Comparison of ENCODE assay signal across 8 mouse cellular contexts in the genomic region with DNA sequence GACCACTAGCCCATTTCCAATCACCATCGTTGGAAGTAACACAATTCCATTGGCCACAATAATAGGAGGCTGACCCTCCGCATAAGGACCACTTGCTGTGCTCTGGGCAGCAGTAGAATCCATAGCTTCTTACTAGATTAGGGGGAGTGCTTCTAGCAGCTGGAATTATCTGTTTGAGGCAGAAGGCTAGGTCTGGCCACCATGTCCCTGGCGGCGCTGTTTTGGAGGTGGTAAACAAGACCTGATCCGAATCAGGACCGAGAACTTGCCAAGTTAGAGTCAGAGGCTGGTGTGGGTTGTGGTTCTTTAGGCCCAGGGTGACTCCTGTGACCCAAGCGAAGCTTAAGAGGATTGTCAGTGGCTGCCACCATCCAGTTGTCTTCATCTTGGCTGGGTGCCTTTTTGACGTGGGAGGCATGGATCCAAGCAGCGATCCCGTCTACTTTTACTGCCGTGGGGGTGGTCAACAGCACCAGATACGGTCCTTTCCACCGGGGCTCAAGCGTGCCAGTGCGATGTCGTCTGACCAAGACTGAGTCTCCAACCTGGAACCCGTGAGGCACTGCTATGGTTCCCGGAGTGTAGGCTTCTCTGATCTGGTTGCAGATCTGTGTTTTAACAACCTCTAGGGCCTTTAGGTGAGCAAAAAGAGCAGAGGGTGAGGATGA. TPM values are rescaled to one million over a fixed set of nuclear protein-coding genes. Genes with fewer than 3 reads are reported as not detected.
DNase-seq lines count a peak whose midpoint lies in the region; ATAC-seq and TF ChIP-seq lines count a peak whose summit lies in the region.

No protein-coding gene starts in this region.

- peak overlapping the region; percentile 98 for H3K4me2 ChIP-seq in heart, embryonic 16.5 days (ENCODE audit: low read depth, low read length)
- peak overlapping the region; percentile 86 for H3K4me2 ChIP-seq in limb, embryonic 14.5 days (replicated peaks; ENCODE audit: low read depth, low read length, severe bottlenecking)

- peak overlapping the region; percentile 73 for H3K9ac ChIP-seq in heart, embryonic 16.5 days (ENCODE audit: low read length)
- H3K9ac ChIP-seq in limb, embryonic 14.5 days (ENCODE audit: low read depth, low read length, severe bottlenecking), result no peak overlapping the region

- peak; percentile 7 to 13 for DNase-seq in frontal cortex, postnatal 14 days (ENCODE audit: low spot score in 2 of 2)
- DNase-seq in frontal cortex, postnatal 25 days (ENCODE audit: low spot score in 2 of 2), result no peak
- peak; percentile 10 for DNase-seq in CD4-positive helper T cell, adult 2 months (ENCODE audit: low read depth, low spot score)
- peak; percentile 64 for DNase-seq in cerebellum, adult 9-10 months
- no peak for DNase-seq in limb, embryonic 14.5 days (ENCODE audit: low spot score)
- DNase-seq in right cerebral cortex, postnatal 4 days, result peak; percentile 13
- no peak for DNase-seq in layer of hippocampus, adult 9-11 months

- peaks cover 8% of the 10 kb centered on the region for H3K4me1 ChIP-seq in heart, embryonic 16.5 days (ENCODE audit: control insufficient read depth, insufficient read depth, low read length)
- peaks cover 5% of the 10 kb centered on the region; the same call in 1 of the 2 replicates for H3K4me1 ChIP-seq in limb, embryonic 14.5 days (ENCODE audit: control insufficient read depth, insufficient read depth, low read length)

- no peaks in the 10 kb centered on the region for H3K27me3 ChIP-seq in heart, embryonic 16.5 days (ENCODE audit: control insufficient read depth, insufficient read depth, low read length)
- no peaks in the 10 kb centered on the region for H3K27me3 ChIP-seq in limb, embryonic 14.5 days (ENCODE audit: control insufficient read depth, insufficient read depth, low read length)

- WGBS in heart, embryonic 16.5 days, result 94% methylated on average over 18 of the region's 18 CpGs
- 96% methylated on average over 18 of the region's 18 CpGs for WGBS in limb, embryonic 14.5 days

- peaks cover 12% of the 10 kb centered on the region for H3K36me3 ChIP-seq in heart, embryonic 16.5 days (ENCODE audit: control insufficient read depth, insufficient read depth)
- peaks cover 21% of the 10 kb centered on the region; the same call in 1 of the 2 replicates for H3K36me3 ChIP-seq in limb, embryonic 14.5 days (ENCODE audit: control insufficient read depth, insufficient read depth, low read length)

- TF ChIP-seq POLR2A in limb, embryonic 14.5 days (IDR thresholded peaks at IDR 0.05; ENCODE audit: borderline replicate concordance, extremely low read depth, insufficient read depth, insufficient read length), result no peak

- peaks cover 12% of the 10 kb centered on the region; the same call in 1 of the 2 replicates for H3K9me3 ChIP-seq in heart, embryonic 16.5 days (replicated peaks; ENCODE audit: control insufficient read depth, low read length)
- peaks cover 22% of the 10 kb centered on the region for H3K9me3 ChIP-seq in limb, embryonic 14.5 days (ENCODE audit: control insufficient read depth, low read length)

- ATAC-seq in heart, embryonic 16.5 days (replicated peaks; ENCODE audit: extremely low read depth, insufficient read depth, low FRiP score), result no peak
- ATAC-seq in limb, embryonic 14.5 days (ENCODE audit: low FRiP score, low read depth), result no peak

- H3K4me3 ChIP-seq in heart, embryonic 16.5 days (ENCODE audit: low read length), result peak overlapping the region; percentile 73
- peak overlapping the region; percentile 80 for H3K4me3 ChIP-seq in limb, embryonic 14.5 days (replicated peaks; ENCODE audit: low read length)

- no peak overlapping the region for H3K27ac ChIP-seq in heart, embryonic 16.5 days (ENCODE audit: low read length)
- no peak overlapping the region for H3K27ac ChIP-seq in limb, embryonic 14.5 days (replicated peaks; ENCODE audit: low read depth, low read length)

RNA-seq across cellular contexts. Expression of gene Ncapg2, which starts 1.1 kb away (rescaled TPM):
- polyA plus RNA-seq in heart, embryonic 16.5 days (2015; fragmentation: Nextera tagmentation; extraction: Ambion mirVana), result 22.8 and 25.8 TPM in 2 replicates
- 19.5 and 24.1 TPM in 2 replicates for polyA plus RNA-seq in limb, embryonic 14.5 days (2012; rRNA removed)
- 37.1 and 37.4 TPM in 2 replicates for polyA plus RNA-seq in limb, embryonic 14.5 days (2014; fragmentation: Nextera tagmentation; extraction: Ambion mirVana)

Comparison
In these comparisons a context has a peak if more than half of its experiments do, and no peak if none do; other contexts are left out.
1. DNase-seq: peak in frontal cortex, postnatal 14 days (2 of 2), CD4-positive helper T cell, adult 2 months (single experiment), cerebellum, adult 9-10 months (single experiment) and right cerebral cortex, postnatal 4 days (single experiment); none in frontal cortex, postnatal 25 days (0 of 2), limb, embryonic 14.5 days (single experiment) and layer of hippocampus, adult 9-11 months (single experiment).